Mouse (Mus musculus): ENCODE measurements around the gene Optn. TPM values are rescaled to one million over a fixed set of nuclear protein-coding genes. Genes with fewer than 3 reads are reported as not detected.

The Optn gene
- polyA plus RNA-seq, 1 experiment, result 51.5 TPM

- Histone ChIP-seq H3K36me3 (ENCODE audit: control insufficient read depth, insufficient read depth, low read length) (peaks cover 69% of the 10 kb centered on the region), H3K4me1 (ENCODE audit: control insufficient read depth, insufficient read depth, insufficient read length, low read length) (peaks cover 18% of the 10 kb centered on the region; the same call in 1 of the 2 replicates), H3K27ac (ENCODE audit: insufficient read depth, low read depth, low read length) (no peak overlapping the region), H3K4me3 (ENCODE audit: low read depth, low read length) (no peak overlapping the region), H3K27me3 (ENCODE audit: control insufficient read depth, insufficient read depth, low read length) (no peaks in the 10 kb centered on the region)
- WGBS, result 64% methylated on average over 13 of the region's 13 CpGs
- no peak for TF ChIP-seq CTCF (IDR thresholded peaks at IDR 0.05; ENCODE audit: extremely low read depth, insufficient read length, insufficient replicate concordance, low read depth, low read length)
- no peak for TF ChIP-seq POLR2A (IDR thresholded peaks at IDR 0.05; ENCODE audit: low read depth, low read length)
Observed at GRCm38 (mm10) chr2:5045269-5045965, 18.4 kb downstream of the Optn start.

GRCm38 (mm10) chr2:5044321-5044720 is 19.5 kb downstream of the Optn start:
- WGBS, result 77% methylated on average over 3 of the region's 3 CpGs
- TF ChIP-seq CTCF (IDR thresholded peaks at IDR 0.05; ENCODE audit: extremely low read depth, insufficient read length, insufficient replicate concordance, low read depth, low read length) (no peak), POLR2A (IDR thresholded peaks at IDR 0.05; ENCODE audit: low read depth, low read length) (no peak)

DNA sequence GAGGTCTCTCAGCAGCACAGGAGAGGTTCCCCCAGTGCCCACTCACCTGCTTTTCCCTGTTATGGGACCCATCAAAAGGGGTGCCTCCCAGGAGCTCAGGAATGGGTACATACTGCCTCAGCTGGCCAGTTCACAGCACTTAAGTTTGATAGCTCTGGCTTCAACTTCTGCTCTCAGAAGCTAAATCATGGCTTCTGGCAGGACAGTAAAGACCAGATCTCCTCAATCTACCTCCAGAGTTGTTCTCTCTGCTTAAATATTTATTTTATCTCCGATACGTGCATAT is 20.4 kb downstream of the Optn start:
- Histone ChIP-seq H3K27ac (ENCODE audit: insufficient read depth, low read depth, low read length) (no peak overlapping the region), H3K36me3 (ENCODE audit: control insufficient read depth, insufficient read depth, low read length) (peaks cover 65% of the 10 kb centered on the region), H3K4me1 (ENCODE audit: control insufficient read depth, insufficient read depth, insufficient read length, low read length) (peaks cover 25% of the 10 kb centered on the region; the same call in 1 of the 2 replicates), H3K27me3 (ENCODE audit: control insufficient read depth, insufficient read depth, low read length) (no peaks in the 10 kb centered on the region), H3K4me3 (ENCODE audit: low read depth, low read length) (no peak overlapping the region)
- TF ChIP-seq POLR2A (IDR thresholded peaks at IDR 0.05; ENCODE audit: low read depth, low read length) (no peak), CTCF (IDR thresholded peaks at IDR 0.05; ENCODE audit: extremely low read depth, insufficient read length, insufficient replicate concordance, low read depth, low read length) (no peak)
- WGBS, result 89% methylated on average over 2 of the region's 2 CpGs

More at GRCm38 (mm10) chr2:5044321-5044720, 19.5 kb downstream of the Optn start:
- Histone ChIP-seq H3K4me1 (ENCODE audit: control insufficient read depth, insufficient read depth, insufficient read length, low read length) (peaks cover 25% of the 10 kb centered on the region; the same call in 1 of the 2 replicates), H3K27me3 (ENCODE audit: control insufficient read depth, insufficient read depth, low read length) (no peaks in the 10 kb centered on the region), H3K4me3 (ENCODE audit: low read depth, low read length) (no peak overlapping the region), H3K27ac (ENCODE audit: insufficient read depth, low read depth, low read length) (no peak overlapping the region), H3K36me3 (ENCODE audit: control insufficient read depth, insufficient read depth, low read length) (peaks cover 67% of the 10 kb centered on the region)

DNA sequence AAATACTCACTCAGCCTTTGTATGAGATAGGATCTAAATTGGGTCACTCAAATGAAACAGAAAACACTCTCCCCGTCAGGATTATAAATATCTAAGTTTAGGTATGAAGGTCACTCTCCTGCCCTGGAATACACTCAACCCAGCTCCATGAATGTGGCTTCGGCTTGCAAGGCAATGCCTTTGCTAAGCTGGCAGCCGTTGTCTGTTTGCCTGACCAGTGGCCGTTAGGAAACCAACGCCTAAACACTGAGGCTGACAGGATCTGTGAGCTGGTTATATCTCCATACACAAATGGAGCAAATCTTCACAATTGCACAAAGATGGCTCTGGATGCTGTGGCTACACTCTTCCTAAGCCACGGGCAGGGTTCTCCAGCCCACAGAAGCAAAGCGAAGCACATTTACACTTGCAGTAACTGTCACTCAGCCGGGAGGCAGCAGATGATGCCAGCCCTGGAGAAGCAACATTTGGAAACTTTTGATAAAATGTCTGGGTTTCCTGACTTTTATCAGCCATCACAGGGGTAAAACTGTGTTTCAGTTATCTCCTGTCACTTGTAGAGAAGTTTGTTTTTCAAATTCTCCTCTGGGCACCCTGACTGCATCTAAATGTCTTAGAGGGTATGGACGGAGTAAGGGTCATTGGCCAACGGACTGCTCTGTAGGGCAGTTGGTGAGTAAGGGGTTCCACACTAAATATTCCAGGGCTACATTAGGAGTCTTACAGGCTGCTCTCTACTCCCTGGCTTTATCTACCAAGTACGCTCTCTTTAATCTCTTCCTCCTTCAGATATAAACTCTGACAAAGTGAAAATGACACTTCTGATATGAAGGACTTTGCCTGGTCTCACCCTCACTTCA is 21.0 kb downstream of the Optn start:
- Histone ChIP-seq H3K4me3 (ENCODE audit: low read depth, low read length) (no peak overlapping the region), H3K27ac (ENCODE audit: insufficient read depth, low read depth, low read length) (peak overlapping the region; percentile 42; the same call in 1 of the 2 replicates), H3K27me3 (ENCODE audit: control insufficient read depth, insufficient read depth, low read length) (no peaks in the 10 kb centered on the region), H3K36me3 (ENCODE audit: control insufficient read depth, insufficient read depth, low read length) (peaks cover 66% of the 10 kb centered on the region), H3K4me1 (ENCODE audit: control insufficient read depth, insufficient read depth, insufficient read length, low read length) (peaks cover 25% of the 10 kb centered on the region; the same call in 1 of the 2 replicates)
- 60% methylated on average over 11 of the region's 11 CpGs for WGBS
- TF ChIP-seq CTCF (IDR thresholded peaks at IDR 0.05; ENCODE audit: extremely low read depth, insufficient read length, insufficient replicate concordance, low read depth, low read length) (no peak), POLR2A (IDR thresholded peaks at IDR 0.05; ENCODE audit: low read depth, low read length) (no peak)

DNA sequence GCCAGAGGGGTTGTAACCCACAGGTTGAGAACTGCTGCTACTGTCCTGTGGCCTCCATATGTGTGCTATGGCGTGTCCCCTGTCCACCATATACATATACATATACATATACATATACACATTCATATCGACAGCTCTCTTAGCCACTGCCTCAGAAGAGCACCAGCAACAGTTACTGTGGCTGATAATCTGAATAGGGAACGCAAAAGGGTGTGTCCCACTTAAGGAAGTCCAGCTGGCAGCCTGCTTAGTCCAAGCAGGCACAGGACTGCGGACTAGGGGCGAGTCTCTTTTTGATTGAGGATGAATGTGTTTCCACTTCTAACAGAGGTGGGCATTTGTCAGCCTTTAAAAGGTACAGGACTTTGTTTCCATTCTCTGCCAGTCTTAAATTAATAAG is 22.0 kb downstream of the Optn start:
- WGBS, result 33% methylated on average over 5 of the region's 5 CpGs
- TF ChIP-seq CTCF (IDR thresholded peaks at IDR 0.05; ENCODE audit: extremely low read depth, insufficient read length, insufficient replicate concordance, low read depth, low read length) (no peak), POLR2A (IDR thresholded peaks at IDR 0.05; ENCODE audit: low read depth, low read length) (no peak)
- peak overlapping the region; percentile 42; the same call in 1 of the 2 replicates for H3K27ac ChIP-seq (ENCODE audit: insufficient read depth, low read depth, low read length)
- H3K4me3 ChIP-seq (ENCODE audit: low read depth, low read length), result no peak overlapping the region
- no peaks in the 10 kb centered on the region for H3K27me3 ChIP-seq (ENCODE audit: control insufficient read depth, insufficient read depth, low read length)
- H3K36me3 ChIP-seq (ENCODE audit: control insufficient read depth, insufficient read depth, low read length), result peaks cover 66% of the 10 kb centered on the region
- H3K4me1 ChIP-seq (ENCODE audit: control insufficient read depth, insufficient read depth, insufficient read length, low read length), result peaks cover 25% of the 10 kb centered on the region; the same call in 1 of the 2 replicates

DNA sequence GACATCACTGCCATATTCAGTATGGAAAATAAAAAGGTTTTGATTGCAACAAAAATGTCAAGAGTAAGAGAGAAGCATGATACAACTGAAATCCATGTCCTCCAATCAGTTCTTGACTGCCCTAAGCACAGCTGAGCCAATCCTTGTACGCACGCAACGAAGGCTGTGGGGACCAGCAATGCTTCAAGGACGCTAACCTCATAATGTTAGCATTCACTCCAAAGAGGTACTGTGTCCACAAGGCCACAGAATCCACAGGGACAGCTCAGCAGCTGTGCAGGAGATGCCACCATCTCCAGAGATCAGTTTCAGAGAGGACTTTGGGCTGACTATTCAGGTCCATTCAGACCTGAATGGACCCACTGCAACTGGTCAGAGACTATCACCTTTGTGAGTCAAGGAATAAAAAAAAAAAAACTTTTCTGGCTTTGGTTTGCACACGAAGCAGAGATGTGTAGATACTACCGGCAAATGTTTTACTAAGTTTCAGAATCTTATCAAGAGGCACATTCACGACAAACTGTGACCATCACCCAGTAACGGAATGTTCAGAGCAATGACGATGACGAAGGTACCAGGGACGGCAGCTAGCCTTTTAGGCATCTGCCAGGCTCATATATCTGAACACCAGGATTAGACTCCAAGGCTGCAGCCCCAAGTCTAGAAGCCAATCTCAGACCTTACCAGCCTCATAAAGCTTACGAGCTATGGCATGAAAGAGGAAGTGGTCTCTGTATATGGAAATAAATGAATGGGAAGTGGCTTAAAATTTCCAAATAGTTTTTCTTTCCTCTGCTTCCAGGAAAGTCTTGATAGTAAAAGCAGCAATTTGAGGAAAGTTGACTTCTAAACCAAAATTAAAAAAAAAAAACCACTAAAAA is 23.3 kb downstream of the Optn start:
- WGBS, result 61% methylated on average over 12 of the region's 12 CpGs
- peaks cover 25% of the 10 kb centered on the region; the same call in 1 of the 2 replicates for H3K4me1 ChIP-seq (ENCODE audit: control insufficient read depth, insufficient read depth, insufficient read length, low read length)
- no peak for TF ChIP-seq POLR2A (IDR thresholded peaks at IDR 0.05; ENCODE audit: low read depth, low read length)
- no peak for TF ChIP-seq CTCF (IDR thresholded peaks at IDR 0.05; ENCODE audit: extremely low read depth, insufficient read length, insufficient replicate concordance, low read depth, low read length)
- H3K36me3 ChIP-seq (ENCODE audit: control insufficient read depth, insufficient read depth, low read length), result peaks cover 62% of the 10 kb centered on the region
- no peaks in the 10 kb centered on the region for H3K27me3 ChIP-seq (ENCODE audit: control insufficient read depth, insufficient read depth, low read length)
- H3K4me3 ChIP-seq (ENCODE audit: low read depth, low read length), result no peak overlapping the region
- peak overlapping the region; percentile 84 for H3K27ac ChIP-seq (ENCODE audit: insufficient read depth, low read depth, low read length)

All from small intestine, adult 2 months (tissue).